Mouse (Mus musculus) lung, adult 2 months (tissue): ENCODE measurements around the gene Gtf3c5.

Source experiments
- CTCF ChIP-seq: fragments of 200-500 bp; IDR thresholded peaks from 2 replicates; pipeline ENCODE4 v1.5.1; 2011; ENCODE audit warnings: mild to moderate bottlenecking, low read length, control low read depth; ENCODE audit not compliant: insufficient read depth
- POLR2A ChIP-seq: fragments of 200-500 bp; IDR thresholded peaks from 2 replicates; pipeline ENCODE4 v1.6.1; 2011; ENCODE audit warnings: low read depth, mild to moderate bottlenecking, control low read depth, low read length, borderline replicate concordance; ENCODE audit errors: extremely low read depth

GRCm38 (mm10) chr2:28535650-28536049 is 47.9 kb downstream of the Gtf3c5 start:
- no peak for TF ChIP-seq CTCF
- no peak for TF ChIP-seq POLR2A
